ENCODE assay signal across 8 mouse cellular contexts in the genomic region with DNA sequence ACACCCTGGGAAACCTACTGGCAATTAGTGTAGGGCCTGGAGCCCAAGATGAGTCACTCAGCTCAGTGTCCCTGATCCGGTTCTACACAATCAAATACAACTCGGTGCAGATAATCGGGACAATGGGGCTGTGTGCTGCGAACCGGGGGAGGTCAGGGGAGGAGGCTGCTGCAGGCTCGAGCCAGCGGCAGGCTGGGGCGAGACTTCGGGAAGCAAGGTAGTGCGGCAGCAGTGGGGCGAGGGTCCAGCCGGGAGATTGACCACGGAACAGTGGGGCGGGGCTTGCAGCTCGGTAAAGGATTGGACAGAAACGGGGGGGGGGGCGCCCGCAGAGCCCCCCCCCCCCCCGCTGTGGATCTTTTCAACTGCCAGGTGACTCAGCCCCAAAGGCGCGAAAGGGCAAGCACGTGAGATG. TPM values are rescaled to one million over a fixed set of nuclear protein-coding genes. Genes with fewer than 3 reads are reported as not detected.
DNase-seq lines count a peak whose midpoint lies in the region; ATAC-seq and TF ChIP-seq lines count a peak whose summit lies in the region.

No protein-coding gene starts in this region.

- TF ChIP-seq POLR2A in spleen, adult 2 months (IDR thresholded peaks at IDR 0.05; ENCODE audit: low read depth, low read length) = no peak
- TF ChIP-seq POLR2A in brain, embryonic 14.5 days (IDR thresholded peaks at IDR 0.05; ENCODE audit: borderline replicate concordance, extremely low read depth, insufficient read depth, insufficient read length, poor library complexity, severe bottlenecking) = 0 out of 2 replicates have a peak, but pooled peaks have one; percentile 9

- intact Hi-C loops in heart, postnatal 10 days (cut with DNase I) = no loop called here
- intact Hi-C loops in left cerebral cortex, postnatal 14 days (cut with DNase I) = no loop called here

- peak; percentile 63 for ATAC-seq in limb, embryonic 11.5 days (ENCODE audit: insufficient number of reproducible peaks, low FRiP score, low TSS enrichment, low read depth)
- ATAC-seq in midbrain, embryonic 16.5 days = peak; percentile 64

- no peaks in the 10 kb centered on the region for H3K27me3 ChIP-seq in spleen, adult 2 months (ENCODE audit: control insufficient read depth, insufficient read depth, low read length)
- H3K27me3 ChIP-seq in limb, embryonic 11.5 days (ENCODE audit: control insufficient read depth, insufficient read depth, low read length) = no peaks in the 10 kb centered on the region
- no peaks in the 10 kb centered on the region for H3K27me3 ChIP-seq in midbrain, embryonic 16.5 days (ENCODE audit: control insufficient read depth, insufficient read depth, low read depth, low read length)

- TF ChIP-seq CTCF in spleen, adult 2 months (IDR thresholded peaks at IDR 0.05; ENCODE audit: extremely low read depth, insufficient read depth, insufficient read length, insufficient replicate concordance) = no peak
- TF ChIP-seq CTCF in brain, embryonic 14.5 days (IDR thresholded peaks at IDR 0.05; ENCODE audit: borderline replicate concordance, extremely low read depth, insufficient read depth, insufficient read length) = no peak

- H3K4me3 ChIP-seq in spleen, adult 2 months (ENCODE audit: extremely low read depth, insufficient read depth, insufficient read length) = peak overlapping the region; percentile 48
- peak overlapping the region; percentile 74 for H3K4me3 ChIP-seq in limb, embryonic 11.5 days (ENCODE audit: low read depth, low read length)
- peak overlapping the region; percentile 59 for H3K4me3 ChIP-seq in midbrain, embryonic 16.5 days (ENCODE audit: low read depth, low read length)

- peak overlapping the region; percentile 84 for H3K9ac ChIP-seq in limb, embryonic 11.5 days (ENCODE audit: low read length)
- peak overlapping the region; percentile 76 for H3K9ac ChIP-seq in midbrain, embryonic 16.5 days (ENCODE audit: low read depth, low read length)

- no peaks in the 10 kb centered on the region for H3K9me3 ChIP-seq in limb, embryonic 11.5 days (ENCODE audit: control insufficient read depth, low read length)
- no peaks in the 10 kb centered on the region for H3K9me3 ChIP-seq in midbrain, embryonic 16.5 days (replicated peaks; ENCODE audit: control insufficient read depth, low read length, poor library complexity, severe bottlenecking)

- 1% methylated on average over 15 of the region's 22 CpGs for WGBS in spleen, adult 2 months
- under 1% methylated on average over 16 of the region's 22 CpGs for WGBS in limb, embryonic 11.5 days
- WGBS in midbrain, embryonic 16.5 days = 1% methylated on average over 16 of the region's 22 CpGs

- peaks cover 15% of the 10 kb centered on the region for H3K4me1 ChIP-seq in spleen, adult 2 months (ENCODE audit: control insufficient read depth, insufficient read depth, insufficient read length)
- H3K4me1 ChIP-seq in limb, embryonic 11.5 days (ENCODE audit: control insufficient read depth, insufficient read depth, low read length) = peaks cover 19% of the 10 kb centered on the region
- peaks cover 32% of the 10 kb centered on the region for H3K4me1 ChIP-seq in midbrain, embryonic 16.5 days (ENCODE audit: control insufficient read depth, insufficient read depth, low read length)

- H3K27ac ChIP-seq in spleen, adult 2 months (ENCODE audit: insufficient read depth, low read length) = no peak overlapping the region
- H3K27ac ChIP-seq in limb, embryonic 11.5 days (replicated peaks; ENCODE audit: low read depth, low read length) = no peak overlapping the region
- peak overlapping the region; percentile 78 for H3K27ac ChIP-seq in midbrain, embryonic 16.5 days (ENCODE audit: low read length)

- DNase-seq in spleen, adult 2 months (ENCODE audit: low read depth in 1 of 2, low spot score in 2 of 2) = peak in 1 of 2 experiments; percentile 33
- no peak for DNase-seq in spleen, postnatal 10 days (ENCODE audit: low spot score in 2 of 2)
- peak; percentile 78 for DNase-seq in brain, embryonic 14.5 days (ENCODE audit: low read depth)
- peak; percentile 18 to 27 for DNase-seq in heart, postnatal 10 days
- DNase-seq in limb, embryonic 11.5 days (ENCODE audit: low spot score) = peak; percentile 81
- no peak for DNase-seq in layer of hippocampus, adult 9-10 months (ENCODE audit: low spot score)
- DNase-seq in left cerebral cortex, postnatal 14 days (ENCODE audit: low spot score in 2 of 2) = no peak

- H3K36me3 ChIP-seq in spleen, adult 2 months (ENCODE audit: control insufficient read depth, insufficient read depth, low read length) = peaks cover 20% of the 10 kb centered on the region
- H3K36me3 ChIP-seq in limb, embryonic 11.5 days (ENCODE audit: control insufficient read depth, insufficient read depth, low read length) = peaks cover 5% of the 10 kb centered on the region
- H3K36me3 ChIP-seq in midbrain, embryonic 16.5 days (ENCODE audit: control insufficient read depth, insufficient read depth, low read length) = peaks cover 13% of the 10 kb centered on the region; the same call in 1 of the 2 replicates

- H3K4me2 ChIP-seq in limb, embryonic 11.5 days (ENCODE audit: low read depth, severe bottlenecking) = peak overlapping the region; percentile 58
- H3K4me2 ChIP-seq in midbrain, embryonic 16.5 days (ENCODE audit: low read length) = peak overlapping the region; percentile 80

RNA-seq across cellular contexts. Expression of gene Lpar2, which starts 0.3 kb away (rescaled TPM):
- polyA plus RNA-seq in spleen, adult 2 months (2012; rRNA removed) = 6.6 and 8.9 TPM in 2 replicates
- 7.2 and 8.0 TPM in 2 replicates for polyA plus RNA-seq in brain, embryonic 14.5 days (2012; rRNA removed)
- total RNA-seq in heart, postnatal 10 days (2021) = under 1 TPM; 0.55 to 0.57 TPM
- polyA plus RNA-seq in limb, embryonic 11.5 days (2014; fragmentation: Nextera tagmentation; extraction: Ambion mirVana) = 2.1 and 2.3 TPM in 2 replicates
- 0.69 and 0.88 TPM in 2 replicates for polyA plus RNA-seq in midbrain, embryonic 16.5 days (2015; fragmentation: Nextera tagmentation; extraction: Ambion mirVana)
- under 1 TPM; 0.59 to 0.76 TPM for total RNA-seq in left cerebral cortex, postnatal 14 days (2021)

RNA-seq across cellular contexts. Expression of gene Pbx4, which starts 10.3 kb away (rescaled TPM):
- 10.7 and 14.7 TPM in 2 replicates for polyA plus RNA-seq in spleen, adult 2 months (2012; rRNA removed)
- 38.6 and 43.6 TPM in 2 replicates for polyA plus RNA-seq in brain, embryonic 14.5 days (2012; rRNA removed)
- 1 to 10 TPM in 1 of 2 experiments, under 1 TPM in 1; 0.65 to 1.2 TPM for total RNA-seq in heart, postnatal 10 days (2021)
- polyA plus RNA-seq in limb, embryonic 11.5 days (2014; fragmentation: Nextera tagmentation; extraction: Ambion mirVana) = 11.2 and 11.5 TPM in 2 replicates
- 58.9 and 65.7 TPM in 2 replicates for polyA plus RNA-seq in midbrain, embryonic 16.5 days (2015; fragmentation: Nextera tagmentation; extraction: Ambion mirVana)
- 10 to 100 TPM; 23.0 to 27.4 TPM for total RNA-seq in left cerebral cortex, postnatal 14 days (2021)

RNA-seq across cellular contexts. Expression of gene Gmip, which starts 13.5 kb away (rescaled TPM):
- polyA plus RNA-seq in spleen, adult 2 months (2012; rRNA removed) = 210 and 212 TPM in 2 replicates
- polyA plus RNA-seq in brain, embryonic 14.5 days (2012; rRNA removed) = 72.5 and 80.2 TPM in 2 replicates
- total RNA-seq in heart, postnatal 10 days (2021) = 1 to 10 TPM; 6.4 to 8.6 TPM
- 5.0 and 5.8 TPM in 2 replicates for polyA plus RNA-seq in limb, embryonic 11.5 days (2014; fragmentation: Nextera tagmentation; extraction: Ambion mirVana)
- 40.3 and 42.1 TPM in 2 replicates for polyA plus RNA-seq in midbrain, embryonic 16.5 days (2015; fragmentation: Nextera tagmentation; extraction: Ambion mirVana)
- 10 to 100 TPM; 15.8 to 17.5 TPM for total RNA-seq in left cerebral cortex, postnatal 14 days (2021)

RNA-seq across cellular contexts. Expression of gene Zfp866, which starts 31.0 kb away (rescaled TPM):
- polyA plus RNA-seq in spleen, adult 2 months (2012; rRNA removed) = 8.8 and 9.0 TPM in 2 replicates
- 31.2 and 44.6 TPM in 2 replicates for polyA plus RNA-seq in brain, embryonic 14.5 days (2012; rRNA removed)
- 10 to 100 TPM; 16.5 to 21.2 TPM for total RNA-seq in heart, postnatal 10 days (2021)
- polyA plus RNA-seq in limb, embryonic 11.5 days (2014; fragmentation: Nextera tagmentation; extraction: Ambion mirVana) = 39.0 and 41.5 TPM in 2 replicates
- 38.8 and 44.3 TPM in 2 replicates for polyA plus RNA-seq in midbrain, embryonic 16.5 days (2015; fragmentation: Nextera tagmentation; extraction: Ambion mirVana)
- total RNA-seq in left cerebral cortex, postnatal 14 days (2021) = 10 to 100 TPM; 27.9 to 28.9 TPM

RNA-seq across cellular contexts. Expression of gene Atp13a1, which starts 31.0 kb away (rescaled TPM):
- 83.2 and 114 TPM in 2 replicates for polyA plus RNA-seq in spleen, adult 2 months (2012; rRNA removed)
- polyA plus RNA-seq in brain, embryonic 14.5 days (2012; rRNA removed) = 85.0 and 112 TPM in 2 replicates
- total RNA-seq in heart, postnatal 10 days (2021) = 10 to 100 TPM; 20.7 TPM
- polyA plus RNA-seq in limb, embryonic 11.5 days (2014; fragmentation: Nextera tagmentation; extraction: Ambion mirVana) = 48.8 and 51.8 TPM in 2 replicates
- polyA plus RNA-seq in midbrain, embryonic 16.5 days (2015; fragmentation: Nextera tagmentation; extraction: Ambion mirVana) = 55.5 and 57.1 TPM in 2 replicates
- total RNA-seq in left cerebral cortex, postnatal 14 days (2021) = 10 to 100 TPM; 42.9 to 44.0 TPM

Comparison
In these comparisons a context has a peak if more than half of its experiments do, and no peak if none do; other contexts are left out.
1. DNase-seq: peak in brain, embryonic 14.5 days (single experiment), heart, postnatal 10 days (2 of 2) and limb, embryonic 11.5 days (single experiment); none in spleen, postnatal 10 days (0 of 2), layer of hippocampus, adult 9-10 months (single experiment) and left cerebral cortex, postnatal 14 days (0 of 2).
2. Peak in every context shown above with its lines, with median percentiles within 50 percentile points of each other: H3K4me3 ChIP-seq.